Mouse (Mus musculus): ENCODE measurements around the gene Oard1. TPM values are rescaled to one million over a fixed set of nuclear protein-coding genes. Genes with fewer than 3 reads are reported as not detected.
A peak's percentile ranks its signal among the peaks of the same experiment; 100 is the strongest.

Gene Oard1
- polyA plus RNA-seq, 1 experiment, result 12.0 TPM

- Histone ChIP-seq H3K27ac (ENCODE audit: control insufficient read depth, insufficient read depth, low read length) (peak overlapping the region; percentile 71), H3K36me3 (ENCODE audit: control insufficient read depth, insufficient read depth, low read length) (no peaks in the 10 kb centered on the region), H3K27me3 (ENCODE audit: control insufficient read depth, insufficient read depth, low read length) (no peaks in the 10 kb centered on the region), H3K4me1 (replicated peaks; ENCODE audit: control insufficient read depth, insufficient read depth, low read length) (peaks cover 34% of the 10 kb centered on the region), H3K4me3 (ENCODE audit: control insufficient read depth, insufficient read depth, low read length) (no peak overlapping the region)
- TF ChIP-seq CTCF (IDR thresholded peaks at IDR 0.05; ENCODE audit: borderline replicate concordance, control insufficient read depth, extremely low read depth, insufficient read depth, low read length, poor library complexity) (no peak), POLR2A (IDR thresholded peaks at IDR 0.05; ENCODE audit: control insufficient read depth, extremely low read depth, insufficient read depth, low read length, poor library complexity) (no peak)
- DNase-seq, result peak; percentile 35
- WGBS, result 11% methylated on average over 9 of the region's 9 CpGs
Observed at GRCm38 (mm10) chr17:48425823-48426612, 16.2 kb downstream of the Oard1 start.

DNA sequence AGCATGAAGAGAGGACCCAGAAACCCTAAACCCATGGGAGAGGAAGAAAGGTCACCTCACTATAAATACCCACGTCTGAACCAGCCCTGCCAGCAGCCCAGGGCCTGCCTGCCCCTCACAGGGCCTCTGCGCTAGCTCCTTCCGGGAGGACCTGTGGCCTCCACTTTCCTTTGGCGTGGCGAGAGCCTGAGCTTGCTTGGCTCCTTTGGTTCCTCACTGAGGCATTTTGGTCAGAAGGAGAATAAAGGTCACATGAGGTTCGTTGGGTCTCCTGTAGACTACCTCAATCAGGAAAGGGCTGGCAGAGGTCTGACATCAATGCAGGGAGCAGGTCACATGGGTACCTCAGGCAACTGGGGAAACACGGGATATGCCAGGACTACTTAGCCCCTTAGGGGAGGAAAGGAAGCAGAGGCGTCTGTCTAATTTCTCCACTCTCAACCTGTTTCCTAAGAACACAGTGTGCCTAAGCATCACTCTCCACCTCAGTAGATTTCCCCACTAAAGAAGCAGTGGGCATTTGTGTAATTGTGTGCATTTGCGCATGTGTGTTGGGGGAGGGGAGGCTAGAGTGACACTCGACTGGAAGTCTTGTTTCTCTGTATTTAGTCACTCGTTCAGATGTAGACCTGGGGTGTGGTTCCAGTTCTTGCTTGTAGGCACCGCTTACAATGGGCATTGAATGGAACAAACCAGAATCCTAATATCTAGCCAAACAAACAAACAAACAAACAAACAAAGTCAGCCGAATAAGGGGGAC, 17.4 kb downstream of the Oard1 start:
- Histone ChIP-seq H3K4me3 (ENCODE audit: control insufficient read depth, insufficient read depth, low read length) (no peak overlapping the region), H3K4me1 (replicated peaks; ENCODE audit: control insufficient read depth, insufficient read depth, low read length) (peaks cover 34% of the 10 kb centered on the region), H3K27me3 (ENCODE audit: control insufficient read depth, insufficient read depth, low read length) (no peaks in the 10 kb centered on the region), H3K36me3 (ENCODE audit: control insufficient read depth, insufficient read depth, low read length) (no peaks in the 10 kb centered on the region), H3K27ac (ENCODE audit: control insufficient read depth, insufficient read depth, low read length) (peak overlapping the region; percentile 63; the same call in 1 of the 2 replicates)
- no peak for DNase-seq
- 54% methylated on average over 13 of the region's 13 CpGs for WGBS
- TF ChIP-seq POLR2A (IDR thresholded peaks at IDR 0.05; ENCODE audit: control insufficient read depth, extremely low read depth, insufficient read depth, low read length, poor library complexity), result no peak
- no peak for TF ChIP-seq CTCF (IDR thresholded peaks at IDR 0.05; ENCODE audit: borderline replicate concordance, control insufficient read depth, extremely low read depth, insufficient read depth, low read length, poor library complexity)

DNA sequence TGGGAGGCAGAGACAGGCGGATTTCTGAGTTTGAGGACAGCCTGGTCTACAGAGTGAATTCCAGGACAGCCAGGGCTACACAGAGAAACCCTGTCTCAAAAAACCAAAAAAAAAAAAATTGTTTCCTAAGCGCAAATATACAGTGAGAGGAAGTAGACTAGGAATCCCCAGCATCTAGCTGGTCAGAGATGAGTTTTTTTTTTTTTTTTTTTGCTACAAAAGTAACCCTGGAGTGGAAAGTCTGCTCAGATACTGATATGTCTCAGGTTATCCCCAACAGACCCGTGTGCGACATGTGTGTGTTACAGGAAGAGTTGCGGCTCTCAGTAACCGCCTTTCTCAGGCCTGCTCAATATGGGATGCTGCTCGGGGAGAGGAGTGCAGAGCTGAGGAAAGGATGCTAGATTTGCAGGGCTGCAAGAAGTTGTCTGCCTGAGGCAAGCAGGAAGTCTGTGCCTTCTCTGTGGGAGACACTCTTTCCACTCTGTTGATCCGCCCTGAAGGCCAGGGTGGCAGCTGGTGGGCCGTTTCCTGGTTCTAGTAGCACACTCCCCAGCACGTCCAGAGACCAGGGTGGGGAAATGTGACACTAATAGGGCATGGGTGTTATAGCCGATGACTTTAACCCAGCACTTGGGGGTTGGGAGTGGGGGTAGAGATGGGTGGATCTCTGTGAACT, 18.2 kb downstream of the Oard1 start:
- H3K27me3 ChIP-seq (ENCODE audit: control insufficient read depth, insufficient read depth, low read length), result no peaks in the 10 kb centered on the region
- H3K36me3 ChIP-seq (ENCODE audit: control insufficient read depth, insufficient read depth, low read length), result no peaks in the 10 kb centered on the region
- H3K4me3 ChIP-seq (ENCODE audit: control insufficient read depth, insufficient read depth, low read length), result no peak overlapping the region
- TF ChIP-seq CTCF (IDR thresholded peaks at IDR 0.05; ENCODE audit: borderline replicate concordance, control insufficient read depth, extremely low read depth, insufficient read depth, low read length, poor library complexity) (no peak), POLR2A (IDR thresholded peaks at IDR 0.05; ENCODE audit: control insufficient read depth, extremely low read depth, insufficient read depth, low read length, poor library complexity) (no peak)
- WGBS, result 19% methylated on average over 11 of the region's 11 CpGs
- peak; percentile 52 for DNase-seq
- peaks cover 38% of the 10 kb centered on the region for H3K4me1 ChIP-seq (replicated peaks; ENCODE audit: control insufficient read depth, insufficient read depth, low read length)
- H3K27ac ChIP-seq (ENCODE audit: control insufficient read depth, insufficient read depth, low read length), result peak overlapping the region; percentile 85

- peaks cover 36% of the 10 kb centered on the region for H3K4me1 ChIP-seq (replicated peaks; ENCODE audit: control insufficient read depth, insufficient read depth, low read length)
- H3K36me3 ChIP-seq (ENCODE audit: control insufficient read depth, insufficient read depth, low read length), result no peaks in the 10 kb centered on the region
- H3K4me3 ChIP-seq (ENCODE audit: control insufficient read depth, insufficient read depth, low read length), result no peak overlapping the region
- H3K27me3 ChIP-seq (ENCODE audit: control insufficient read depth, insufficient read depth, low read length), result no peaks in the 10 kb centered on the region
- DNase-seq, result no peak
- TF ChIP-seq POLR2A (IDR thresholded peaks at IDR 0.05; ENCODE audit: control insufficient read depth, extremely low read depth, insufficient read depth, low read length, poor library complexity) (no peak), CTCF (IDR thresholded peaks at IDR 0.05; ENCODE audit: borderline replicate concordance, control insufficient read depth, extremely low read depth, insufficient read depth, low read length, poor library complexity) (no peak)
- H3K27ac ChIP-seq (ENCODE audit: control insufficient read depth, insufficient read depth, low read length), result no peak overlapping the region
- 60% methylated on average over 5 of the region's 5 CpGs for WGBS
Observed at GRCm38 (mm10) chr17:48430394-48430793, 20.6 kb downstream of the Oard1 start.

DNA sequence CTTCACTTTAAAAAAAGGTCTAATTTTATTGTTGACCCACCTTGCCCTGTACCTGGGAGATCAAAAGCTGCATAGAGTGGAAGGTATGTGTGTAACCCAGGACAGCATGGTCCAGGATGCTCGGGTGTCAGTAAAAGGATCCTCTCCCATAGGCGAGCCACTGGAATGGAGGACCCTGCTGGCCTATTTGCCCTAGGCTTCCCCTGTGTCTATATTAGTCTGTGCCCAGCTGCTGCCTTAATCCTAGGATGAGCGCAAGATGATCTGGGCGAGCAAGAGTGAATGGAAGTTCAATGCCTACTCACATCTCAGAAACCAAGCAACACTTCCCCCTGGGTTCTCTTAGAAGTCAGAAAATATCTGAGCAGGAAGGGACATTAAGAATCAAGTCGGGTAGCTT, 21.2 kb downstream of the Oard1 start:
- H3K36me3 ChIP-seq (ENCODE audit: control insufficient read depth, insufficient read depth, low read length), result no peaks in the 10 kb centered on the region
- TF ChIP-seq POLR2A (IDR thresholded peaks at IDR 0.05; ENCODE audit: control insufficient read depth, extremely low read depth, insufficient read depth, low read length, poor library complexity) (no peak), CTCF (IDR thresholded peaks at IDR 0.05; ENCODE audit: borderline replicate concordance, control insufficient read depth, extremely low read depth, insufficient read depth, low read length, poor library complexity) (no peak)
- no peak overlapping the region for H3K4me3 ChIP-seq (ENCODE audit: control insufficient read depth, insufficient read depth, low read length)
- H3K27me3 ChIP-seq (ENCODE audit: control insufficient read depth, insufficient read depth, low read length), result no peaks in the 10 kb centered on the region
- DNase-seq, result no peak
- H3K4me1 ChIP-seq (replicated peaks; ENCODE audit: control insufficient read depth, insufficient read depth, low read length), result peaks cover 29% of the 10 kb centered on the region
- WGBS, result 82% methylated on average over 5 of the region's 5 CpGs
- no peak overlapping the region for H3K27ac ChIP-seq (ENCODE audit: control insufficient read depth, insufficient read depth, low read length)
